Mouse (Mus musculus): ENCODE data around the gene Fam222b. TPM values are rescaled to one million over a fixed set of nuclear protein-coding genes. Genes with fewer than 3 reads are reported as not detected.
"Not testable (repeated sequence)": the region's sequence is repeated elsewhere in the genome, so short reads cannot be mapped to it uniquely, and the experiment has no call there.

Fam222b gene
- total RNA-seq, 2 experiments from 2014 or later, result 0.45 to 2.9 TPM

DNA sequence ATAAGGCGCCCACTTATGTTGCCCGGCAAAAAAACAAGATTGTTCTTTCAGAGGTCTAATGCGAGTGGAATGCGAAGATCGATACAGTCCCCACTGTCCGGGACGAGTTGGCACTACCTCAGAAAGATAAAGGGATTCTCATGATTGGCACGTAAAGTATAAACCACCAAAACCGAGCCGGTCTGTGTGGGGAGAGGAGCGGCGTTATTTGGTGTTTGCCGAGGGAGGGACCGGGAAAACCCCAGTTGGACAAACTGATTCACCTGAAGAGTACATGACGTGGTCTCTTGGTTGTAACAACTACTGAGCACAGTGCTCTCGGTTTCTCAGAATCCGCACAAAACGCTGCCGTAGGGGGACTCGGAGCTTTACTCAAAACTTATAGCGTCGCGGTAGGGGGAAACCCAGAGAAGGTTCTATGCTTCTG lies 82.5 kb downstream of the Fam222b start:
- ATAC-seq (replicated peaks; ENCODE audit: low FRiP score, poor library complexity, severe bottlenecking), result peak; percentile 7; the same call in 1 of the 2 replicates

DNA sequence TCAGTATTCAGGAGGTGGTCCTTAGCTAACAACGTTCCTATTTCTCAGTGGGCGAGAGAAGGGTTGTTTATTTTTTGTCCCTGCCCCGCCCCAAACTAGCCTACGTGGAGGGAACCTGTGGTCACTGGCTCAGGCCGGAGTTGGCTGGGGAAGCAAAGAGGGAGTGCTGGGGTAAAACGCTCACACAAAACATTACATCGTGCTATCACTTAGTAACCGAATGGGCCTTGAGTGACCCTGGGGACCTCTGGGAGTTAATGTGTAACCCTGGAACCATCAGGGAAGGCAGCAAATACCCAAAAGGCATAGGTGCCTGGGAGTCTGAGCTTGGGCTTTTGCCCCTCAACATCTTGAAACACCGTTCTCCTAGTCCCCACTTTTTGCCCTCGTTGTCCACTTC lies 83.0 kb downstream of the Fam222b start:
- peak; percentile 41 for ATAC-seq (replicated peaks; ENCODE audit: low FRiP score, poor library complexity, severe bottlenecking)

DNA sequence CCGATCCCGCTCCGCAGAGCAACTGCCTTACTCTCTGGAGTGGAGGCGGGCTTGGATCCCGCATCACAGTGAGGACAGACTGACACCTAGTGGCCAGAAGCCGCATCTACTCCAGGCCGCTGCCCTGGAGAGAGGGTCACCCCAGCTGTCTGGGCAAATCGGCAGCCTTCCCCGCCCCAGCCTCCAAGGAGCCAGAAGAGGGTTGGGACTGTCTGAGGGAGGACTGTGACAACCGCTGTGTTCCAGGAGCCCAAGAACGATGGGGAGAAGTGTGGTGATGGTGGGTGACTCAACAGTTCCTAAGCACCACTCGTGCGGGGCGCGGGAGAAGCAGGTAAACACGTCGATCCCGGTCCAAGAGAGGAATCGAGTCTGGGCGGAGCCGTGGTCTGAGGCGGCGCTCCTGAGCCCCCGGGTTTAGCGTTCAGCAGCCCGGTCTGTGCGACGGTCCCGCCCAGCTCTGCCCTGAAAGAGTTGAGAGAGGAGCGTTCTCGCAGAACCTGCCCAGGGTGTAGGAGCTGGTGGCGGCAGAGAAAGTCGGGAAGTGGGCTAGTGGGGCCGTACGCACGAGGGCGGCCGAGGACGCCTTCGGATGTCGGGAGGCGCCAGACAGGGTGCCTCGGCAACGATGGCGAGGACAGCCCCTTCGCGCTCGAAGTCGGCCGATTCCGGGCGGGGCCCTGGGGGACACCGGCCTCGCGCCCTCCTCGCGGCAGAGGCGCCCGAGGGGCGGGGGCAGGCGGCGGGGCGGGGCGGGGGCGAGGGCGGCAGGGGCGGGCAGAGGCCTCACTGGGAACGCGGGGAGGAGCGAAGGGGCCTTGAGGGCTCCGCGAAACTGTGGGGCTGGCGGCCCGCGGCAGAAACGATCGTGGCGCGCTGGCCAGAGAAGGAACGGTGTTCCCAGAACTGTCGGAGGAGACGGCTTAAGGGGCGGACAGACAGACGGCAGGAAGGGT lies 83.7 kb downstream of the Fam222b start:
- peak; percentile 65 for ATAC-seq (replicated peaks; ENCODE audit: low FRiP score, poor library complexity, severe bottlenecking)

DNA sequence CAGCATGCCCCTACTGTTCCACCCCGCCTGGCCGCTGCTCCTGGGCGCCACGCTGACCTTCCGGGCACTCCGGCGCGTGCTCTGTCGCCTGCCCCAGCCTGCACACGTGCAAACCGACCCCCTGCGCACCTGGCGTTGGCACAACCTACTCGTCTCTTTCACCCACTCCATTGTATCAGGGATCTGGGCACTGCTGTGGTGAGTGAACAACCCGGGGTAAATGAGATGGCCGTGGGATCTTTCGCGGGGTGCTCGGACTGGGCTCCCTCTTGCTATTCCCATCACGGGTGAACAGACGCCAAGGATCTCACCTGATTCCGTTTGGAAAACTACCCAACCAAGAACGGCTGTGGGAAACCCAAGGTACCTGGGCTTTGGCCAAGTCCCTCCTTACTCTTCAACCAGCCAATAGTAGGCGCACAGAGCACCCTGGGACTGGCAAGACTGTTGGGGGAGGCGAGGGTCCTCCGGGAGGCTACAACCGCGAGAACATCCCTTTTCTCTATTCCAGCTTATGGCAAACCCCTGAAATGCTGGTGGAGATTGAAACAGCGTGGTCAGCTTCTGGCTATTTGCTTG lies 84.5 kb downstream of the Fam222b start:
- ATAC-seq (replicated peaks; ENCODE audit: low FRiP score, poor library complexity, severe bottlenecking), result no peak

DNA sequence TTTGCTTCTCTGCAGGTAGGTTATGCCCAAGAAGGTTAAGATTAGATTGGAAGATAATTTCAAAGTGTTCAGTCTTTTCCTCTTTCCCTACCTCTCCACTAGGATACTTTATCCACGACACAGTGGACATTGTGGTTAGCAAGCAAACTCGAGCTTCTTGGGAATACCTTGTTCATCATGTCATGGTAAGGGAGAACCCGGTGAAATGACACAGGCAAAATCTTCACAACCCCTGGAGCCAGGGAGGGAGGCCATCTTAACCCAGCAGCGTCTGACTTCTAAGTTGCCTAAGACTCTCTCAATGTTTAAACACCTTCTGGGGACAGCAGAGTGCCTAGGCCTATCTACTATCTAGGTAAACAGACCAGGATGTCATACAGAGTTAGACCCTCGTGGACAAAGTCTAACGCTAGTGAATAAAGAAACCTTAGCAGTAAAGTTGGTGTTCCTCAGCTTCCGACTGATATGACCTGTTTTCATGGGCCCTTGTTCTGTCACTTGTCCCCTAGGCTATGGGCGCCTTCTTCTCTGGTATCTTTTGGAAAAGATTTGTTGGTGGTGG lies 85.1 kb downstream of the Fam222b start:
- no peak for ATAC-seq (replicated peaks; ENCODE audit: low FRiP score, poor library complexity, severe bottlenecking)

DNA sequence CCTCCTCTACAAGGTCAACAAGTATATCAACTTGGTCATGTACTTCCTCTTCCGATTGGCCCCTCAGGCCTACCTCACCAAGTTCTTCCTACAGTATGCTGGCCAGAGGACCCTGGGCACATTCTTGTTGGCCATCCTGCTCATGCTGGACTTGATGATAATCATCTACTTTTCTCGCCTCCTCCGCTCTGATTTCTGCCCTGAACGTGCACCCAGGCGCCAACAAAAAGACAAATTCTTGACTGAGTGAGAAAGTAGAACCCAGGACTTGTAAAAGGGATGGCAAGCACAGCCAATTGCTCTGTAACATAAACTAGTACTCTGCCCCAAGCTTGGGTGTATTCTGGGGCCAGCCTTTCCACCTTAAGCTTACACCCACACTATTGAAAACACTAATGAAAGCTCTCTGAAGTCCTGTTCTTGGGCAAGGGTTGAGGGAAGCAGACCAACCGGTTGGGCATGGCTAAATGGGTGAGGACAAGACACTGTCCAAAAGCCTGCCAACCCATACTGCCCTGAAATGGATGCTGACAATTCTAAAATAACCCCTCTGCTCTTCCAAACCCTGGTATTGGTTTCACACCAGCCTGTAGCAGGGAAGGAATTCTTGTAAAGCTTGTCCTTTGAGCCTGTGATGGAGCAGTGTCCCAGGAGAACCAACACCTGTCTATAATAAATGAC lies 85.8 kb downstream of the Fam222b start:
- no peak for ATAC-seq (replicated peaks; ENCODE audit: low FRiP score, poor library complexity, severe bottlenecking)

DNA sequence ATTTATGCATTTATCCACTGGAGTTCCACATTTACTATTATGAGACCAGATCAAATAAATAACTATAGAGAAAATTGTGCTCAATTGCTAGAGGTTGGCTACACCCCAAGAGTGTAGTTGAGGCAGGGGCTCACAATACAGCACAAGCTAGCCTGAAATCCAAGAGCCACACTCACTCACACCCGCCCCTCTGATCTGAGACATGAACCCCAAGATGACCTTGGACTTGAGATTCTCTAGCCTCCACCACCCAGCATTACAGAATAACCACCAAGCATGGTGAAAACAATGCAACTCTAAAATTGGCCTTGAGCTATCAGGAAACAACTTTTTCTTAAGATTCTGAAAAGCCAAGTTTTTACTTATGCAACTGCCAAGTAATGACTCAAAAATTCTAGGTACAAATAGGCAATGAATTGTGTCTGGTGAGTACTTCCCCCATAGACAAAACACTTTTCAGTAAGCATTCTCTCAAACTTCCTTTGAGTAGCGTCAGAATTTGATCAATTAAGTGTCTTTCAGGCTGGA lies 87.4 kb downstream of the Fam222b start:
- no peak for ATAC-seq (replicated peaks; ENCODE audit: low FRiP score, poor library complexity, severe bottlenecking)

DNA sequence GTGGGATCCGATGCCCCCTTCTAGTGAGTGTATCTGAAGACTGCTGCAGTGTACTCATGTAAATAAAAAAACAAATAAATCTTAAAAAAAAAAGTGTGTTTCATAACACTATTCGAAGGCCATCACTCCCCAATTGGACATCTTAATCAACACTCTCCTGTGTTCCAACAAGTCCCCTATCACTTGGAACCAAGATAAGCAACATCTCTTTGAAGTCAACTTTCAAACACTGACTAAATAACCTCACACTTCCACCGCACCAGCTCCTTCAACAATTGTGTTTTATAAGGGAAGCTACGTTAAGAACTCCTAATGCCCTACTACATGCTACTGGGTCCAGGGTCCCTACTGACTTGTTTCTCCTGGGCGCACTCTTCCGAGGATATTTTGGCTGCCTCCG lies 88.0 kb downstream of the Fam222b start:
- ATAC-seq (replicated peaks; ENCODE audit: low FRiP score, poor library complexity, severe bottlenecking), result no peak

DNA sequence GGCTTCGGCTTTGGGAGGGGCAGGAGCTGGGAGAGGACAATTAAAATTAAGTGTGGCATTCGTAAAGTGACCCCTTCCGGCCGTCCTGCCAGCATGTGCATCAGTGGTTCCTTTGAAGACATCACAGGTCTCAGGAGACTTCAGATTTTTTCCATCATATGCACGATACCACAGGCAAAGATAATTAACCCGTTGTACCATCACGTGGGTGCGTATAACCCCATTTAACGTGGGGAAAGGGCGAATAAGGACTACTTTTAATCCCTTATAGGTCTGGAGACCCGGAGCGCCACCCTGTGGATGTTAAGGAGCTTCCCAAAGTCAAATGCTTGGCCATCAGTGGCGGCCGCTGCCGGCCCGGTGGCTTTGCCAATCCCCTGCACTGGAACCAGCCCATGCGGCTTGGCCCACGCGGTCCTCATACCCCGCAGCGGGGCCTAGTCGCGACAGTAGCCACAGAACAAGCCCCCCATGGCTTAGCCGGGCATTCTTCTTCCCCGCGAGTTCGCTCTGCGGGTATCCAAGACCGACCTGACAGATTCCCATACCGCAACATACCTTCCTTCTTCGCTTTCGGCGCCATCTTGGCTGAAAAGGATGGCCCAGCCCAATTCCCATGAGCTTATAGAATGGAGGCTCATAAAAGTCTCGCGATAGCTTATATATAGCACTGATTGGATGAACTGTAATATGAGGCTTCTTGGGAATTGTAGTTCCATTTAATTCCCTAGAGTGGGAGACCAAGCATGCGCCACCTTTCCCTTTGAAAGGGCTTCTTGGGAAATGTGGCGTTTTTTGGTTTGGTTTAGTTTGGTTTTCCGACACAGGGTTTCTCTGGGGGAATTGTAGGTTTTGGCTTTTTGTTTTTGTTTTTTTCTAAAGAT lies 88.7 kb downstream of the Fam222b start, which contains the start of gene Rpl23a:
Gene Rpl23a (minus strand): TSS at position 624 of the 884 bp plus-strand sequence.
- peak; percentile 87 for ATAC-seq (replicated peaks; ENCODE audit: low FRiP score, poor library complexity, severe bottlenecking)

DNA sequence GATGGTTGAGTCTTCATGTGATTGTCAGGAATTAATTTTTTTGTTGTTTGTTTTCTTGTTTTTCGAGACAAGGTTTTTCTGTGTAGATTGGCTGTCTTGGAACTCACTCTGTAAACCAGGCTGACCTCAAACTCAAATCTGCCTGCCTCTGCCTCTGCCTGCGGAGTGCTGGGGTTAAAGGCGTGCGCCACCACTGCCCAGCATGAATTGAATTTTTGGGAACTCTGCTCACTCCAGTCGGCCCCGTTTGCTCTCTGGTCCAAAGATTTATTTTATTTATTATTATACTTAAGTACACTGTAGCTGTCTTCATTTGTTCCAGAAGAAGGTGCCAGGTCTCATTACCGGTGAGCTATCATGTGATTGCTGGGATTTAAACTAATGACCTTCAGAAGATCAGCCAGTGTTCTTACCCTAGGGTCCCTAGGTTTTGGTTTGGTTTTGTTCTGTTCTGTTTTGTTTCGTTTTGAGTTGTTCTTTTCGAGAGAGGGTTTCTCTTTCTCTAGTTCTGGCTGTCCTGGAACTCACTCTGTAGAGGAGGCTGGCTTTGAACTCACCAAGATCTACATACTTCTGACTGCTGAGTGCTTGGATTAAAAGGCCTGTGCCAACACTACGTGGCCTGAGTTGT lies 89.5 kb downstream of the Fam222b start:
- ATAC-seq (replicated peaks; ENCODE audit: low FRiP score, poor library complexity, severe bottlenecking), result no peak

DNA sequence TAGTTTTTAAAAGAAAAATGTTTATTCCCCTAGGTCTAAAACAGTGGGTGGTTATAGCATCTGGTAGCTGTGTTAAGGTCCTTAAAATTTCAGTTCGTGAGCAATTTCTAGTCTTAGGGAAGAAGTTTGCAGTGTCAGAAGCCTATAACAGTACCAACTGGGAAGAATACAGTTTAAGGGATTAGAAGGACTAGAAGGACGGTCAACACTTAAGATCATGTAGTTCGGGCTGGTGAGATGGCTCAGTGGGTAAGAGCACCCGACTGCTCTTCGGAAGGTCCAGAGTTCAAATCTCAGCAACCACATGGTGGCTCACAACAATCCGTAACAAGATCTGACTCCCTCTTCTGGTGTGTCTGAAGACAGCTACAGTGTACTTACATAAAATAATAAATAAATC lies 90.2 kb downstream of the Fam222b start:
- not testable (repeated sequence) for ATAC-seq (replicated peaks; ENCODE audit: low FRiP score, poor library complexity, severe bottlenecking)

DNA sequence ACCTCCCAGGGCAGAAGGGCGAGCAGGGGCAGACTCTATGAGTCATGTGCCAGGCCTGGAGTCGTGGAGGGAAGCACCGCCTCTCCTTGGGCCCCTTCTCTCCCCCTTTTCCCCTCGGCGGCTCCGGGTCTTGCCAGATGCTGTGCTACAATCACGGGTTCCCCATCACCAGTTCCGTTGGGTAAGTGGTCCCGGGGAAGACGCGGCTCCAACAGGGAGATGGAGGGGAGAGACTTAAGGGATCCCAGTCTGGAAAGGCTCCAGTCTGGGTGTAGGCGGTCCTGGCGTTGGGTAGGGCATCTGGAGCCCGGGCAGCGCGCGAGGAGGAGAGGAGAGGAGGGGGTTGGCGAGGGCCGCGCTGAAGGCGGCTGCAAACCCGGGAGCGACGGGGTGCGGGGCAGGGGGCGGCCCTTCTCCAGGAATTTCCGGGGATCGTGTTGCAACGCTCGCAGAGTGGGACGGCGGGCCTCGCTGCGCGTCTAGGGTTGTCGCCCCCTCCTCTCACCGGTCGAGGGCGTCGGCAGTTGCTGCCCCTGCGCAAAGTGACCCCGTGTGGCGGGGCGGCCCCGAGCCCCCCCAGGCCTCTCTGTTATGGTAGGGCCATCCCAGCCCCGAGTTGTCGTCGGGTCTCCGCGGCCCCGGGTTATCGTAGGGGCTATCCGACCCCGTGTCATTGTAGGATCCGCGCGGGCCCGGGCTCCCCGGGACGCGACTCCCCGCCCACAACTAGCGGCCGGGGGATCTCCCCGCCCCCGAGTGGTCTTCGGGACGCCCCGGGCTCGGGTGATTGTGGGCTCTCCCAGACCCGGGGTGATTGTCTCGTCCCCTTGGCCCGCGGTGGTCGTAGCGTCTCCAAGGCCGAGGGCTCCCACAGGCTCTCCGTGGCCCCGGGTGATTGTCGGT lies 94.1 kb downstream of the Fam222b start, which contains the start of gene Rab34:
Gene Rab34 (plus strand): TSS at position 100 of the 903 bp plus-strand sequence.
- ATAC-seq (replicated peaks; ENCODE audit: low FRiP score, poor library complexity, severe bottlenecking), result no peak

DNA sequence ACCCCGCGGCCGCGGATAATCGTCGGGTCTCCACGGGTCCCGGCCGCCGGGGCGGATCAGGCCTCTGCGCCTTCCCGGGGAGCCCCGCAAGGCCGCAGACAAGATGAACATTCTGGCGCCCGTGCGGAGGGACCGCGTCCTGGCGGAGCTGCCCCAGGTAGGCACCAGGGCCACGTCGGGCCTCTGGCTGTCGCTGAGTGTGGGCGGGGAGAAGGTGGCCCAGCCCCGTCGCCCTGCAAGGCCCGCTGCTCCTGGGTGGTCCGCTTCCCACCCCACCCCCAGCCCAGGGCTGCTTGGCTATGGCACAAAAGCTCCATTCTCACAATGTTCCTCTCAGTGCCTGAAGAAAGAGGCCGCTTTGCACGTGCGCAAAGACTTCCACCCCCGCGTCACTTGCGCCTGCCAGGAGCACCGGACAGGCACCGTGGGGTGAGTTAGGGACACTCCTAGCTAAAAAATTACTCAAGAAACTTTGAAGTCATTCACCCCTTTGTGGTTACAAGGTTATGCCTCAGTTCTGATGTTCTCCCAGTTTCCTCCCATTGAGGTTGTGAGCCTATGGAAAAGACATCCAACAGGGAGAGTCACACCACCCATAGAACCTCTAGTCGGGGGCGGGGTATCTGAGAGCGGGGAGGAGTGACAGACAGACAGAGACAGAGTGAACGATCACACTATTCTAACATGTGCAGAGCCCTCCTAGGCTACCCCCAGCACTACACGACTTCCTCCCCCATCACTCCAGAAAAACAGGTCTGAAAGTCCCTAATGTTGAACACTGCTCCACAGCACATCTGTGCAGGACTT lies 95.0 kb downstream of the Fam222b start:
- ATAC-seq (replicated peaks; ENCODE audit: low FRiP score, poor library complexity, severe bottlenecking), result no peak

DNA sequence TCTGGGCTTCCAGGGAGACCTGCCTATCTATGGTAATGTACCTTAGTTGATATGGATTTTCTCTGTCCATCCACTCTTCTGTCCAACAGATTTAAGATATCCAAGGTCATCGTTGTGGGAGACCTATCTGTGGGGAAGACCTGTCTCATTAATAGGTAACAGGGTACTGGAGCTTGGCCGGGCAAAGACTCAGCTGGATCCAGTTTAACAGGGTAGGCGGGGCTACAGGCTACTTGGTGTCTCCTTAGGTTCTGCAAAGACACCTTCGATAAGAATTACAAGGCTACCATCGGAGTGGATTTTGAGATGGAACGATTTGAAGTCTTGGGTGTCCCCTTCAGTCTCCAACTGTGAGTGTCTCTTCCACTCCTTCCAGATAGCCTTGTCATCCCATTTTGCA lies 95.6 kb downstream of the Fam222b start:
- no peak for ATAC-seq (replicated peaks; ENCODE audit: low FRiP score, poor library complexity, severe bottlenecking)

DNA sequence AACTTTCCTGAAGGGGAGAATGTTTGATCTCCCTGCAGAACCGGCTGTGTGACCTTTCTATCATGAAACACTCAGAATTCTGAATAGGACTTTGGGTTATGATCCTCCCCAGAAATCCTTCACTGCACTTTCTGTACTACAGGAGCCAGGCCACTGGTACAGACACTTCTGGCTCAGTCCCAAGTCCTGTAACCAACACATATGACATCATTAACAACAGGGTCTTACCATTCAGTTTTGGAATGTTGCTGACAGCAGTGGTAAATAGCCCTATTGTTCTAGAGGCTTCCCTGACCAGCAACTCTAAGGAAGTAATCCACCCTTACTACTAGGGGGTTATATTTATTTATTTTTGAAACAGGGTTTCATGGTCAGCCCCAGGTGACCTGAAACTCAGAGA lies 98.7 kb downstream of the Fam222b start, which contains the start of gene Proca1:
Gene Proca1 (plus strand): TSS at position 280 of the 400 bp plus-strand sequence.
- ATAC-seq (replicated peaks; ENCODE audit: low FRiP score, poor library complexity, severe bottlenecking), result no peak

DNA sequence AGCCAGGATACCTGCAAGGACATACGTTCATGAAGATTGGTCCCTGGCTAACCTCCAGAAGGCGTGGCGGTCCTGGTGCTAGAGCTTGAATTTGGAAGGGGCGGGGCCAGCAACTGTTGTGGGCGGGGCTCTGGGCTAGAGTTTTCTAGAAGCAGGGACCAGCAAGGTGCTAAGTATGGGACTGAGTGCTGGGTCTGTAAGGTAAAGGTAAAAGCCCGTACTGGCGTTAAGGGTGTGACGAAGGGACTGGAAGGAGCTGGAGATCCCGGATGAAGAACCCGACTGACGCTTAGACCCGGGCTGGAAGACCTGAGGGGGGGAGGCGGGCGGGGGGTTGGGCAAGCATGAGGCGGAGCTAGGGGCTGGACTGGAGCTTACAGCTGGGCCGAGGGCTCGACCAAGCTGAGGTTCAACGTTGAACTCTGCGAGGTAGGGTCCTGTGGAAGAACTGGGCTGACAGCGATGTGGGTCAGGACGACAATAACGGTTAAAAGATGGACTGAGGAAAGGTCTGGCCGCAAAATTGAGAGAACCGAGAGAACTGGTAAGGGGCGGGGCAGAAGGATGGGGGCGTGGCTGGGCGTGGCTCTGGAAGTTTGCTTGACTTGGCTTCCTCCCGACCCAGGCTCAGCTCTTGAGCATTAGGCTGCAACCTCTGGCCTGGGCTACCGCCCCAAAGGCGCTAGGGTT lies 100.1 kb downstream of the Fam222b start:
- ATAC-seq (replicated peaks; ENCODE audit: low FRiP score, poor library complexity, severe bottlenecking), result peak; percentile 85

Data from erythroid progenitor cell, adult 5-6 weeks (primary cell).